Mouse (Mus musculus) hindbrain, embryonic 16.5 days (tissue): Measurements from ENCODE around the gene H2afy. TPM values are rescaled to one million over a fixed set of nuclear protein-coding genes. Genes with fewer than 3 reads are reported as not detected.

Source experiments
- ATAC-seq: fragments of 200-750 bp; cut with Nextera tagmentation; 2 replicates; pipeline ENCODE4 v1.8.0; 2017; ENCODE audit warnings: moderate TSS enrichment, moderate library complexity
- H3K27ac ChIP-seq: fragments of 300-500 bp; sonication (generic); 2 replicates; pipeline ENCODE4 v1.5.1; 2014; ENCODE audit warnings: low read depth, mild to moderate bottlenecking, control low read depth, low read length, moderate library complexity
- H3K27me3 ChIP-seq: fragments of 300-500 bp; sonication (generic); replicated peaks from 2 replicates; pipeline ENCODE4 v1.6.1; 2014; ENCODE audit warnings: low read length; ENCODE audit not compliant: control insufficient read depth, insufficient read depth
- H3K36me3 ChIP-seq: fragments of 300-500 bp; sonication (generic); 2 replicates; pipeline ENCODE4 v1.6.1; 2014; ENCODE audit warnings: mild to moderate bottlenecking, low read length, moderate library complexity, mixed read lengths; ENCODE audit not compliant: control insufficient read depth, insufficient read depth
- H3K4me1 ChIP-seq: fragments of 300-500 bp; sonication (generic); 2 replicates; pipeline ENCODE4 v1.6.1; 2014; ENCODE audit warnings: low read depth, low read length; ENCODE audit not compliant: control insufficient read depth, insufficient read depth
- H3K4me2 ChIP-seq: fragments of 300-500 bp; sonication (generic); 2 replicates; pipeline ENCODE4 v1.6.1; 2014; ENCODE audit warnings: mild to moderate bottlenecking, low read length, control low read depth, moderate library complexity
- H3K4me3 ChIP-seq: fragments of 300-500 bp; sonication (generic); 2 replicates; pipeline ENCODE4 v1.5.1; 2014; ENCODE audit warnings: mild to moderate bottlenecking, low read length, control low read depth, moderate library complexity
- H3K9ac ChIP-seq: fragments of 300-500 bp; sonication (generic); 2 replicates; pipeline ENCODE4 v1.6.1; 2014; ENCODE audit warnings: low read depth, mild to moderate bottlenecking, control low read depth, low read length, moderate library complexity
- H3K9me3 ChIP-seq: fragments of 300-500 bp; sonication (generic); 2 replicates; pipeline ENCODE4 v1.6.1; 2014; ENCODE audit warnings: mild to moderate bottlenecking, low read length, moderate library complexity; ENCODE audit not compliant: control insufficient read depth
- WGBS: fragments of 180-500 bp; shearing (Covaris S2); extraction: QIAGEN DNeasy Blood & Tissue Kit; methylation state at CpG from one replicate; pipeline ENCODE4 v1.1.7; 2014; 5-methylcytosine and 5-hydroxymethylcytosine counted together
- polyA plus RNA-seq: library from polyadenylated mRNA; unstranded; fragments of >200 nt; fragmentation: Nextera tagmentation; extraction: Ambion mirVana; gene quantifications from 2 replicates; pipeline ENCODE4 v1.2.1, GENCODE M21; 2015

H2afy gene
- polyA plus RNA-seq, 1 experiment from 2014 or later = 239 TPM

- WGBS = 85% methylated on average over 5 of the region's 5 CpGs
- no peaks in the 10 kb centered on the region for H3K36me3 ChIP-seq
- no peaks in the 10 kb centered on the region for H3K9me3 ChIP-seq
- no peak overlapping the region for H3K4me3 ChIP-seq
- H3K9ac ChIP-seq = no peak overlapping the region
- H3K27ac ChIP-seq = no peak overlapping the region
- H3K27me3 ChIP-seq = no peaks in the 10 kb centered on the region
- no peaks in the 10 kb centered on the region for H3K4me1 ChIP-seq
- no peak overlapping the region for H3K4me2 ChIP-seq
- ATAC-seq = no peak
Observed at GRCm38 (mm10) chr13:56026623-56027022, 109.5 kb downstream of the H2afy start.

DNA sequence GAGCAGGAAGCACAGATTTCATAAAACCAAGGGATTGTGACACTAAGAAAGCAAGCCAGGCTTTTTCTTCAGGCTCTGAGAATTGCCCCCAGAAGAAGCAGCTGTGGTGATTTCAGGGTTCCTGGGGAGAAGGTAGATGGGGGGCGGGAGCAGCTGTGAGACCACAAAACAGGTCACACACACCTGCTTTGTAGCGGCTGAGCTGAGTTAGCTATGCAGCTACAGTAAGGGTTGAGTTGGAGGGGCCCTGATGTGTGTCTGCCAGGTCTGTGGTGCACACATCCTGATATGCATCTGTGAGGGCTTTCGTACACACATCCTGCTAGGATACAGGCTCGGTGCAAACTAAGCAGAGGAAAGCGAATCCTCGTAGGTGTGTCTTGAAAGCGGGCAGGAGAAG, 110.1 kb downstream of the H2afy start:
- Histone ChIP-seq H3K27ac (no peak overlapping the region), H3K4me3 (no peak overlapping the region), H3K4me2 (no peak overlapping the region), H3K36me3 (no peaks in the 10 kb centered on the region), H3K9me3 (no peaks in the 10 kb centered on the region), H3K27me3 (no peaks in the 10 kb centered on the region), H3K9ac (no peak overlapping the region), H3K4me1 (no peaks in the 10 kb centered on the region)
- no peak for ATAC-seq
- WGBS = 84% methylated on average over 7 of the region's 7 CpGs

DNA sequence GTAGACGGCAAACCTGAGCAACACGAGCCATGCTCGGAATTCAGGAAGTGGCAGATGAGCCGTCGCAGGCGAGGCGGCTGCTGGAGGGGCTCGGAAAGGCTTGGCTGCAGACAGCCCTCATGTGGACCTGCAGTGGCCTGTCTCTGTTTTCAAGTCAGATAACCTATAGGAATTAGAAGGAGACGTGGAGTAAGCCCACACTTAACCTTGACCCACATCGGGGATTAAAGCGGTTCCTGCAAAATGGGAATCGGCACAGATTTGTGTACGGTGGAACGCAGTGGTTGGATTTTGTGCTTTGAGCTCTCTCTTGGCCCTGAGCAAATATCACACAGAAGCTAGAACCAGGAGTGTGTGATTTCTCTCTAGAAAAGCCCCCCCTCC, 111.1 kb downstream of the H2afy start:
- no peak overlapping the region for H3K27ac ChIP-seq
- 71% methylated on average over 14 of the region's 14 CpGs for WGBS

DNA sequence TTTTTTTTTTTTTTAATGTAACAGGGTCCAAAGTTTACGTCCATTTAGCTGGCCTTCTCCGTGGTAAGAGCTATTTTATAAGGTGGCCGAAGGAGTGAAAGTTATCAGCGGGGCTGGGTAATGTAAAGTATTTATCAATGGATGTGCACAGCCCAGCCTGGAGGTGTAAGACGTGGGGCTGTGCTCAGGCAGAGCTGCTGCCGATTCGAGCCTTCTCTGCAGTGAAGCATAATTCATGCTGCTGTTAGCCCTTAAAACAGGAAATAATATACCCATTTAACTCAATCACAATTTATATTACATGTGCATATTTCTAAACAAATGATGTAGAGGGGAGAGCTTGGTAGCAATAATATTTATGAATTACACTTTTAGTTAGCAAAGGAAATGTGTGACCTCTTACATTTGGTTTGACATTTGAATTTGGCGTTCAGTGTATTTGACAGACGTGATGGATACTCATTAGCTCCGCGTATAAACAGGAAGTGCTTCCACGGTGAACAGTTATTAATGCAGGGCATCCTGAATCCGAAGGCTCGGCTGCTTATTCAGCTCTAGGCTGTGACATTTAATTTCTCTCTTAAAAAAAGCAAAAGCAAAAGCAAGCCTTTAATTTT, 111.6 kb downstream of the H2afy start:
- Histone ChIP-seq H3K9me3 (no peaks in the 10 kb centered on the region), H3K4me3 (no peak overlapping the region), H3K4me2 (no peak overlapping the region), H3K27ac (no peak overlapping the region), H3K4me1 (no peaks in the 10 kb centered on the region), H3K9ac (no peak overlapping the region), H3K27me3 (no peaks in the 10 kb centered on the region), H3K36me3 (no peaks in the 10 kb centered on the region)
- no peak for ATAC-seq
- WGBS = 62% methylated on average over 14 of the region's 14 CpGs

More for the DNA sequence above, 111.1 kb downstream of the H2afy start:
- no peak overlapping the region for H3K9ac ChIP-seq
- ATAC-seq = no peak
- H3K4me2 ChIP-seq = no peak overlapping the region
- H3K4me3 ChIP-seq = no peak overlapping the region
- H3K9me3 ChIP-seq = no peaks in the 10 kb centered on the region
- no peaks in the 10 kb centered on the region for H3K36me3 ChIP-seq
- no peaks in the 10 kb centered on the region for H3K4me1 ChIP-seq
- no peaks in the 10 kb centered on the region for H3K27me3 ChIP-seq

Other genes with a start within 250 kb of the H2afy start
- gene Tifab, start 42.5 kb upstream of the H2afy start, polyA plus RNA-seq = 1.0 and 1.3 TPM in 2 replicates
- gene Neurog1, start 115.8 kb upstream of the H2afy start, polyA plus RNA-seq = 0.11 and 1.0 TPM in 2 replicates
- gene Cxcl14, start 160.2 kb upstream of the H2afy start, polyA plus RNA-seq = 7.8 and 10.2 TPM in 2 replicates